In the genomic region with DNA sequence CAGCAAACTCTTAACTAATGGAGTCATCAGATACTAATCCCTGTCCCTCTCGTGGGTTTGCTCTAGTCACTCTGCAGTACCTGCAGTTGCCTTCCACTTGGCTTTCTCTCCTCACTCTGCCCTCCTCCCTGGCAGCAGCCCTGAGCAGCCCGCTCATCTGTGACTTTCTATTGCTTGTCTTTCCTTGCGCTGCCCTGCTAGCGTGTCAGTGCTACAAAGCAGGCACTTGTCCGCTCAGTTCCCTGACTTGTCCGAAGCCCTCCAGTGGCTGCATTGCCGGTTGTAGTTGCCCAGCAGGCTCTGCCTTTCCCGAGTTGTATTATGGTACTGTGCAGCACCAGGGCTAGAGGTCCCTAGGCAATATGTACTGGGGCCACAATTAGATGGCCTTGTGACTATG, we compare ENCODE assay signal across 9 mouse cellular contexts.
A peak's percentile ranks its signal among the peaks of the same experiment; 100 is the strongest.
DNase-seq lines count a peak whose midpoint lies in the region; ATAC-seq and TF ChIP-seq lines count a peak whose summit lies in the region.
"Had no signal": no experiment of that assay in that cellular context is flagged by ENCODE, and none has a peak within 500 bp of the region (broad histone marks: within the 10 kb centered on the region; RNA-seq: fewer than 3 reads in every experiment).

No protein-coding gene starts in this region.

- H3K4me1 ChIP-seq in forebrain, embryonic 13.5 days, result peaks cover 70% of the 10 kb centered on the region

- H3K9ac ChIP-seq in forebrain, embryonic 13.5 days, result 0 out of 2 replicates have a peak overlapping the region, but pooled peaks have one; percentile 19
- H3K9ac ChIP-seq: lung, embryonic 15.5 days had no signal

- H3K9me3 ChIP-seq in forebrain, embryonic 13.5 days (replicated peaks), result no peaks in the 10 kb centered on the region
- H3K9me3 ChIP-seq: lung, embryonic 15.5 days had no signal

- no peak for ATAC-seq in forebrain, embryonic 13.5 days

- H3K4me3 ChIP-seq in layer of hippocampus, adult 2 months, result no peak overlapping the region
- H3K4me3 ChIP-seq in forebrain, embryonic 13.5 days, result no peak overlapping the region
- H3K4me3 ChIP-seq: lung, embryonic 15.5 days had no signal

- TF ChIP-seq CTCF in layer of hippocampus, adult 2 months (conservative IDR thresholded peaks at IDR 0.05), result peak; percentile 42; the same call in 1 of the 2 replicates

- no peak for DNase-seq in layer of hippocampus, adult 2 months (ENCODE audit: low spot score in 2 of 2)
- DNase-seq in layer of hippocampus, adult 18-20 months (ENCODE audit: low spot score in 2 of 2), result no peak
- DNase-seq in adrenal gland, postnatal 25 days, result peak; percentile 30
- peak; percentile 12 to 52 for DNase-seq in kidney, postnatal 36 days
- DNase-seq in right cerebral cortex, postnatal 36 days (ENCODE audit: low spot score in 2 of 2), result no peak
- no peak for DNase-seq in urinary bladder, postnatal 10 days (ENCODE audit: low spot score)
- DNase-seq in adipocyte (ENCODE audit: low spot score), result no peak

- whole genome bisulfite sequencing in forebrain, embryonic 13.5 days, result 43% methylated on average over 8 of the region's 8 CpGs

- H3K36me3 ChIP-seq in forebrain, embryonic 13.5 days (ENCODE audit: poor library complexity, severe bottlenecking), result no peaks in the 10 kb centered on the region
- H3K36me3 ChIP-seq: lung, embryonic 15.5 days had no signal

- H3K27me3 ChIP-seq in forebrain, embryonic 13.5 days, result no peaks in the 10 kb centered on the region
- H3K27me3 ChIP-seq: lung, embryonic 15.5 days had no signal

- peak overlapping the region; percentile 88 for H3K27ac ChIP-seq in layer of hippocampus, adult 2 months
- peak overlapping the region; percentile 40; the same call in 1 of the 2 replicates for H3K27ac ChIP-seq in forebrain, embryonic 13.5 days

- no peak overlapping the region for H3K4me2 ChIP-seq in forebrain, embryonic 13.5 days

Comparison
In these comparisons a context has a peak if more than half of its experiments do, and no peak if none do; other contexts are left out.
1. DNase-seq: peak in adrenal gland, postnatal 25 days (single experiment) and kidney, postnatal 36 days (2 of 2); none in layer of hippocampus, adult 2 months (0 of 2), layer of hippocampus, adult 18-20 months (0 of 2), right cerebral cortex, postnatal 36 days (0 of 2), urinary bladder, postnatal 10 days (single experiment) and adipocyte (single experiment).